Mouse (Mus musculus) left cerebral cortex, adult 6 months (tissue): ENCODE measurements around the gene Drg2. TPM values are rescaled to one million over a fixed set of nuclear protein-coding genes. Genes with fewer than 3 reads are reported as not detected.

Source experiments
- long read RNA-seq, 2 experiments: library from polyadenylated mRNA; unstranded; transcript quantifications; one replicate each; pipeline ENCODE4 v2.0.0; 2019 to 2020
- polyA plus RNA-seq: library from polyadenylated mRNA; unstranded; fragments of <200 nt; fragmentation: Nextera tagmentation; gene quantifications from 2 replicates; pipeline ENCODE4 v1.2.3, GENCODE M21; 2021

The Drg2 gene
- 54.6 and 57.6 TPM in 2 replicates for polyA plus RNA-seq
- long read RNA-seq, experiment 1, transcript Drg2-201 (13 exons, 1,788 nt): major isoform, 221 of 255 reads
- long read RNA-seq, experiment 1, partial matches to known transcripts: 5 of 255 reads
- long read RNA-seq, experiment 1, other reads (novel, unspliced or antisense): 29 of 255 reads
- long read RNA-seq, experiment 2, transcript Drg2-201 (13 exons, 1,788 nt): major isoform, 79 of 95 reads
- long read RNA-seq, experiment 2, partial matches to known transcripts: 11 of 95 reads
- long read RNA-seq, experiment 2, other reads (novel, unspliced or antisense): 5 of 95 reads

DNA sequence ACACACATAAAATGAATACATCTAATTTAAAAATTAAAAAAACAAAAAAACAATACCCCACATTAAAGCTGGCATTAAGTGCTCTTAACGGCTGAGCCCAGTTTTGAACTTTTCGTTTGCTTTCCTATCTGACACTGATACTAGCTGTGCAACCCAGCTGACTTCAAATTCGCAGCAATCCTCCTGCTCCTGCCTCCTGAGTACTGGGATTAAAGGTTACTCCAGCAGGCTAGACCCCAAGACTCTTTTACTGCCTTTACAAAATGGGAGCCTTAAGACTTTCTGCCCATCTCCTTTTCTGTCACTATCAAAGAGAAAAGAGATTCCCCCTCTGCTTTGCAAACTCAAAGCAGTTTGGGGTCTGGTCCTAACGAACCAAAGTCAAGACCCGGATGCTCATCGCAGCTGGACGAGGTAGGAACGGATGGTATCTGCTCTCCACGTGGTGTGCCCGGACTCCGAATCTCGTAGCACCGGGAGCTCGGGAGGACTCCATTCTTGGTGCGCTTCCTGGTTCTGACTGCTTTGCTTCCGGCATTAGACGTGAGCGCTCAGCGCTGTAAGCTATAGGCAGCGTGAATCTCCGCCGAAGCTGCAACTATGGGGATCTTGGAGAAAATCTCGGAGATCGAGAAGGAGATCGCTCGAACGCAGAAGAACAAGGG is at the start of gene Drg2:
Drg2 (plus strand) TSS at position 512 of the 665 bp plus-strand sequence.

DNA sequence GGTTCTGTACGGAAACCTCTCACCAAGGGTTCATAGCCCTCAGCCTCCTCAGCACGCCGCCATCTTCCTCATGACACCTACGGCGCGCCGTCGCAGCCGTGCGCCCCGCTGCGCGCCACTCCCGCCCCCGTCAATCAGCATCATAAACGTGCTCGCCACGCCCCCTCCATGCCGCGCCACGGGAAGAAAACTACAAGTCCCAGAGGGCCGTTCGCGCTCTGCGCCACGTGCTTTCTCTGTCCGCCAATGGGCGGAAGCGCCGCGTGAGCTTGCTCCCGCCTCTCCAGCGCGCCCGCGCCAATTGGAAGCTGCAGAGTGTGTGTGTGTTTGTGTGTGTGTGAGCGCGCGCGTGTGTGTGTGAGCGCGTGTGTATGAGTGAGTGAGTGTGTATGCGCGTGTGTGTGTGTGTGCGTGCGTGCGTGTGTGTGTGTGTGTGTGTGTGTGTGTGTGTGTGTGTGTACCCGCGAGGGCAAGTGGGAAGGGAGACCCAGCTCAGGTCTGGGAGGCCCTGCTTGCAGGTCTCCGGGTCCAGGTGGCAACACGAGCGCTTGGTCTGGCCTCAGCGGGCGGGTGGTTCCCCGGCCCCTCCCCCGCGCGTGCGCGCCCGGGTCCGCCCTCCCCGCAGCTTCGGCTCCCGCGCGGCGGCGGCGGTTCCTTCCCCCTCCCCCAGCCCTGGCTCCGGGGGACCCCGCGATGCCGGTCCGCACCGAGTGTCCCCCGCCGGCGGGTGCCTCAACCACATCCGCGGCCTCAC is 37.3 kb upstream of the Drg2 start, which contains the start of gene Gid4:
Gid4 (plus strand) TSS at position 183 of the 754 bp plus-strand sequence.

DNA sequence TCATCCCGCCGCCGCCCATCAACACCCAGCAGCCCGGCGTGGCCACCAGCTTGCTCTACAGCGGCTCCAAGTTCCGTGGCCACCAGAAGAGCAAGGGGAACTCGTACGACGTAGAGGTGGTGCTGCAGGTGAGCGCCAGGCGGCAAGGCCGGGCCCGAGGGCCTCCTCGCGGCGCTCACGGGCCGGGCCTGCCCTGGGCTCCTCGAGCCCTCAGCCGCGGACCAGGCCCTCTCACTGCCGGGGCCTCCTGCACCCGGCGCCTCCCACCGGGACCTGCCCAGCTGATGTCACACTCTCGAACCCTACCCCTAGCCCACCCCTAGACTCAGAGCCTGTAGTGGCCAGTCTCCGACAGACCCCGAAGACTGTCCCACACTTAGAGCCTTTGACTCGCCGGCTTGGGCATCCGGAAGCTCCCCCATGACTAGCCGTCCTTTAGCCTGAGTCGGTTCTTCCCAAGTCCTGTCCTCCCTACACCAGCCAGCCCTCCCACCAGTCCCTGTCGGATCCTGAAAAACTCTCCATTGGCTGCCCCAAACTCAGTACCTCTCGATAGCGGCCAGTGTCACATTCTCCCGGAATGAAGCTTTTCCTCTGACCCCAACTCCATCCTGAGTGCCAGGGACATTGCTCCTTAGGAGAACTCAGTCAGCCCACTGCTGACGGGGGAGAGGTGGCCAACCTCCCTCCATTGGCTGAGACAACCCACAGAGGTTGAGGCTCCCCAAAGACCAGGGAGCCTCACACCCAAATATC is 36.5 kb upstream of the Drg2 start, which contains the start of gene Atpaf2:
Atpaf2 (minus strand) TSS at position 741 of the 756 bp plus-strand sequence.

DNA sequence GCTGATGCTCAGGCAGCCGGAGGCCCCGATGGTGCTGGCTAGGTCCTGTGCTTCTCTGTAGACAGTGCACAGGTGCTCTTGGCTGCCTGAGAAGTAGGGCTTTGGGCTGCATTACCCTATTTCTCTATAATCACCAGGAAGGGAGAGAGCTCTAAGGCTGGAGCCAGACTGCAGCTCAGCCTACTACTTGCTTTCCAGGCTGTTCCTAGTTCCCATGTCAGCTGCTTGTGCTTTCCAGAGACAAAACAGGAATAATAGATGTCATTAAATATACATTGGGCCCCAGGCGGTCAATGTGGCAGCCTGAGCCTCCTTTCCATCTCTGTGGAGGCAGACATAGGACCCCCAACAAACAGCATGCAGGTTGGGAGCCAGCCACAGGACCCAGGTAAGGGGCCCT is 14.6 kb downstream of the Drg2 start, which contains the start of gene Myo15:
Myo15 (plus strand) TSS at position 301 of the 400 bp plus-strand sequence.

Other genes with a start within 250 kb of the Drg2 start
- gene Srebf1, start 232.0 kb upstream of the Drg2 start, polyA plus RNA-seq: 11.2 and 13.3 TPM in 2 replicates
- gene Tom1l2, start 101.7 kb upstream of the Drg2 start, polyA plus RNA-seq: 67.3 and 75.3 TPM in 2 replicates
- gene Drc3, start 101.3 kb upstream of the Drg2 start, polyA plus RNA-seq: 7.1 and 9.7 TPM in 2 replicates
- 43.7 and 47.2 TPM in 2 replicates for gene Gid4, start 37.4 kb upstream of the Drg2 start, polyA plus RNA-seq
- gene Atpaf2, start 36.1 kb upstream of the Drg2 start, polyA plus RNA-seq: 22.6 and 30.2 TPM in 2 replicates
- 0.04 TPM in 1 of 2 replicates, not detected in the other for gene Myo15, start 14.7 kb downstream of the Drg2 start, polyA plus RNA-seq
- gene Alkbh5, start 81.8 kb downstream of the Drg2 start, polyA plus RNA-seq: 25.8 and 28.9 TPM in 2 replicates
- gene Llgl1, start 245.1 kb downstream of the Drg2 start, polyA plus RNA-seq: 14.7 and 16.7 TPM in 2 replicates